Mouse (Mus musculus): ENCODE measurements around the gene Slc15a5. TPM values are rescaled to one million over a fixed set of nuclear protein-coding genes. Genes with fewer than 3 reads are reported as not detected.

Gene Slc15a5
- polyA plus RNA-seq, 1 experiment: not detected

DNA sequence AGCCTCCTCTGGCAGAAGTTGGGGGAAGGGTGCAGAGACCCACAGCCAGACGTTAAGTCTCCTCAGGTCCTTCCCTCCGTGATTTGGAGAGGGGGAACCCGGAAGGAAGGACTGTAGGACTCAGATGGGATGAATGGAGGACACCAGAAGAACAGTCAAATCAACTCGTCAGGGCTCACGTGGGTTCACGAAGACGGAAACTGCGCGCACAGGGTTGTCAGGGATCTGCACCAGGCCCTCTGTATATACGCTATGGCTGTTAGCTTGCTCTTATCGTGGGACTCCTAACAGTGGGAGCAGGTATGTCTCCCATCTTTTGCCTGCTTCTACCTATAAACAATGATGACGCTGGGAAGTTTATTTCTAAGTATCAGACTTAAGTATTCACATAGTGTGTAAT is 24.8 kb downstream of the Slc15a5 start:
- H3K4me3 ChIP-seq (ENCODE audit: insufficient read depth, low read depth, low read length): no peak overlapping the region
- no peak for TF ChIP-seq CTCF (conservative IDR thresholded peaks at IDR 0.05; ENCODE audit: insufficient read depth, insufficient read length, low read depth, low read length)
- TF ChIP-seq POLR2A (IDR thresholded peaks at IDR 0.05; ENCODE audit: low read depth, low read length): no peak
- no peak overlapping the region for H3K27ac ChIP-seq (ENCODE audit: insufficient read depth, low read depth, low read length)
- H3K4me1 ChIP-seq (ENCODE audit: control insufficient read depth, insufficient read depth, low read length): no peaks in the 10 kb centered on the region
- no peaks in the 10 kb centered on the region for H3K36me3 ChIP-seq (ENCODE audit: control insufficient read depth, insufficient read depth, low read length)
- 89% methylated on average over 12 of the region's 12 CpGs for WGBS
- no peak for DNase-seq
- H3K27me3 ChIP-seq (replicated peaks; ENCODE audit: control insufficient read depth, insufficient read depth, low read length): no peaks in the 10 kb centered on the region

DNA sequence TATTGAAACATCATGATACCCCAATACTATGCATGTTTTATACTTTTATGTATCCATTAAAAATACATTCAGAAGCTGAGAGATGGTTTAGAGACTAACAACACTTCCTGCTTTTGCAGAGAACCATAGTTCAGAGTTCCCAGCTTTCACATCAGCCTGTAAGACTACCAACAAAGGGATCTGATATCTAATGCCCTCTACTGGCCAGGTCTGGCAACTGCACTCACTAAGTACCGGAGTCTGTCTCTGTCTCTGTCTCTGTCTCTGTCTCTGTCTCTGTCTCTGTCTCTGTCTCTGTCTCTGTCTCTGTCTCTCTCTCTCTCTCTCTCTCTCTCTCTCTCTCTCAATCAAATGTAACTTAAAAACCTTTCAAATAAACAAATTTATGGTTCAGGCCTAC is 25.6 kb downstream of the Slc15a5 start:
- no peak overlapping the region for H3K4me3 ChIP-seq (ENCODE audit: insufficient read depth, low read depth, low read length)
- H3K27me3 ChIP-seq (replicated peaks; ENCODE audit: control insufficient read depth, insufficient read depth, low read length): no peaks in the 10 kb centered on the region
- 58% methylated on average over 1 of the region's 1 CpGs for WGBS
- H3K4me1 ChIP-seq (ENCODE audit: control insufficient read depth, insufficient read depth, low read length): no peaks in the 10 kb centered on the region
- H3K27ac ChIP-seq (ENCODE audit: insufficient read depth, low read depth, low read length): no peak overlapping the region
- TF ChIP-seq CTCF (conservative IDR thresholded peaks at IDR 0.05; ENCODE audit: insufficient read depth, insufficient read length, low read depth, low read length) (peak; percentile 52), POLR2A (IDR thresholded peaks at IDR 0.05; ENCODE audit: low read depth, low read length) (no peak)
- peak; percentile 52 for DNase-seq
- H3K36me3 ChIP-seq (ENCODE audit: control insufficient read depth, insufficient read depth, low read length): no peaks in the 10 kb centered on the region

DNA sequence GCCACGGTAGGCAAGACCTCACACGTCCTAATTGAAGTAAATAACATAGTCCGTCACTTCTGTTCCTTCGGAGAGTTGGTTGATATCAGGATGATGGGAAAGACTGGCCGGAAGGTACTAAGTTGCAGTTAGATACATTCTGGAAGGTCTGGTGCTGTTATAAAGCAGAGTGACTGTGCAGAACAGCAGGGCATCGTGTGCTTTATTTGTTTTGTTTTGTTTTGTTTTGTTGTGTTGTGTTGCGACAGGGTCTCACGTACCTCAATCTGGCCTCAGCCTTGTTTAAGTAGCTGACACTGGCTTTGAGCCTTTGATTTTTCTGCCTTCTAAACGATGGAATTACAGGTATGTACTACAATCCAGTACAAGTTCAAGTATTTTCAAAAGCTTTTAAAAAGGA is 26.0 kb downstream of the Slc15a5 start:
- no peak for TF ChIP-seq CTCF (conservative IDR thresholded peaks at IDR 0.05; ENCODE audit: insufficient read depth, insufficient read length, low read depth, low read length)
- TF ChIP-seq POLR2A (IDR thresholded peaks at IDR 0.05; ENCODE audit: low read depth, low read length): no peak
- no peak overlapping the region for H3K4me3 ChIP-seq (ENCODE audit: insufficient read depth, low read depth, low read length)
- DNase-seq: no peak
- no peaks in the 10 kb centered on the region for H3K36me3 ChIP-seq (ENCODE audit: control insufficient read depth, insufficient read depth, low read length)
- WGBS: 86% methylated on average over 9 of the region's 9 CpGs
- H3K4me1 ChIP-seq (ENCODE audit: control insufficient read depth, insufficient read depth, low read length): no peaks in the 10 kb centered on the region
- no peaks in the 10 kb centered on the region for H3K27me3 ChIP-seq (replicated peaks; ENCODE audit: control insufficient read depth, insufficient read depth, low read length)
- no peak overlapping the region for H3K27ac ChIP-seq (ENCODE audit: insufficient read depth, low read depth, low read length)

- DNase-seq: no peak
- WGBS: 87% methylated on average over 2 of the region's 2 CpGs
- Histone ChIP-seq H3K27ac (ENCODE audit: insufficient read depth, low read depth, low read length) (no peak overlapping the region), H3K4me1 (ENCODE audit: control insufficient read depth, insufficient read depth, low read length) (no peaks in the 10 kb centered on the region), H3K27me3 (replicated peaks; ENCODE audit: control insufficient read depth, insufficient read depth, low read length) (no peaks in the 10 kb centered on the region), H3K4me3 (ENCODE audit: insufficient read depth, low read depth, low read length) (no peak overlapping the region), H3K36me3 (ENCODE audit: control insufficient read depth, insufficient read depth, low read length) (no peaks in the 10 kb centered on the region)
- no peak for TF ChIP-seq CTCF (conservative IDR thresholded peaks at IDR 0.05; ENCODE audit: insufficient read depth, insufficient read length, low read depth, low read length)
- TF ChIP-seq POLR2A (IDR thresholded peaks at IDR 0.05; ENCODE audit: low read depth, low read length): no peak
These were observed 34.4 kb downstream of the Slc15a5 start for GRCm38 (mm10) chr6:138045364-138045763.

GRCm38 (mm10) chr6:138042891-138043290 is 36.8 kb downstream of the Slc15a5 start:
- no peaks in the 10 kb centered on the region for H3K4me1 ChIP-seq (ENCODE audit: control insufficient read depth, insufficient read depth, low read length)
- no peak overlapping the region for H3K4me3 ChIP-seq (ENCODE audit: insufficient read depth, low read depth, low read length)
- no peaks in the 10 kb centered on the region for H3K36me3 ChIP-seq (ENCODE audit: control insufficient read depth, insufficient read depth, low read length)
- no peak for DNase-seq
- no peaks in the 10 kb centered on the region for H3K27me3 ChIP-seq (replicated peaks; ENCODE audit: control insufficient read depth, insufficient read depth, low read length)
- TF ChIP-seq POLR2A (IDR thresholded peaks at IDR 0.05; ENCODE audit: low read depth, low read length) (no peak), CTCF (conservative IDR thresholded peaks at IDR 0.05; ENCODE audit: insufficient read depth, insufficient read length, low read depth, low read length) (no peak)
- H3K27ac ChIP-seq (ENCODE audit: insufficient read depth, low read depth, low read length): no peak overlapping the region
- WGBS: 97% methylated on average over 5 of the region's 5 CpGs

DNA sequence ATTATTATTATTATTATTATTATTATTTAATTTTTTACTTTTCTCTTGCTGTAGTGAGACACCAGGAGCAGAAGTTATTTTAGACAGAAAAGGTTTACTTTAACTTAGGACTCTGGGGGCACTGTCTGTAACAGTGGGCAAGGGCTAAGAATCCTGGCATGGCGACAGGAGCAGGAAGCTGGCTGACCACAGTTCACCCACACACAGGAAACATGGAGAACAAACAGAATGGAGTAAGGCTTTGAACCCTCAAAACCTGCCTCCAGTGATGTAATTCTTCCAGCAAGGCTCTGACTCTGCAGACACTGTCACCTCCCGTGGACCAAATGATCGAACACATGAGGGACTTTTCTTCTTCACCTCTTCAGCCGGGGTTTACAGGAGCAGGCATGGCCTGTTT is 37.9 kb downstream of the Slc15a5 start:
- DNase-seq: no peak
- H3K27me3 ChIP-seq (replicated peaks; ENCODE audit: control insufficient read depth, insufficient read depth, low read length): no peaks in the 10 kb centered on the region
- no peaks in the 10 kb centered on the region for H3K4me1 ChIP-seq (ENCODE audit: control insufficient read depth, insufficient read depth, low read length)
- no peak overlapping the region for H3K27ac ChIP-seq (ENCODE audit: insufficient read depth, low read depth, low read length)
- no peak for TF ChIP-seq CTCF (conservative IDR thresholded peaks at IDR 0.05; ENCODE audit: insufficient read depth, insufficient read length, low read depth, low read length)
- no peak for TF ChIP-seq POLR2A (IDR thresholded peaks at IDR 0.05; ENCODE audit: low read depth, low read length)
- no peaks in the 10 kb centered on the region for H3K36me3 ChIP-seq (ENCODE audit: control insufficient read depth, insufficient read depth, low read length)
- 74% methylated on average over 4 of the region's 4 CpGs for WGBS
- no peak overlapping the region for H3K4me3 ChIP-seq (ENCODE audit: insufficient read depth, low read depth, low read length)

DNA sequence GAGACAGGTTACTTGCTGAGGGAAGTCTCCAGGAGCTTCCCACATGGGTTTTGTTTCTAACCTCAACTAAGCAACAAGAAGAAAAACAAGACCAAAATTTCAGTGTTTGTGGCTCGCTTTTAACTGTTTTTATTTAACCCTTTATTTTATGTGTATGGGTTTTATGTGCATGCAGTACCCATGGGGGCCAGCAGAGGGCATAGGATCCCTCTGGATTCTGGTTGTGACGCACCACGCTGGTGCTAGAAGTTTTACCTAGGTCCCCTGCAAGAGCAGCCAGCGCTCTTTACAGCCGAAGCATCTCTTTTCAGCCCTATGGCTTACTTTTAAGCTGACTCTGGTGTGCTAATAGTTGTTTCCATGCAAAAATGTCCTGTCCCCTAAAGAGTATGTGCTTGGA is 42.1 kb downstream of the Slc15a5 start:
- Histone ChIP-seq H3K4me3 (ENCODE audit: insufficient read depth, low read depth, low read length) (no peak overlapping the region), H3K27me3 (replicated peaks; ENCODE audit: control insufficient read depth, insufficient read depth, low read length) (no peaks in the 10 kb centered on the region), H3K36me3 (ENCODE audit: control insufficient read depth, insufficient read depth, low read length) (no peaks in the 10 kb centered on the region), H3K27ac (ENCODE audit: insufficient read depth, low read depth, low read length) (no peak overlapping the region), H3K4me1 (ENCODE audit: control insufficient read depth, insufficient read depth, low read length) (no peaks in the 10 kb centered on the region)
- no peak for DNase-seq
- no peak for TF ChIP-seq POLR2A (IDR thresholded peaks at IDR 0.05; ENCODE audit: low read depth, low read length)
- TF ChIP-seq CTCF (conservative IDR thresholded peaks at IDR 0.05; ENCODE audit: insufficient read depth, insufficient read length, low read depth, low read length): peak; percentile 29; the same call in 1 of the 2 replicates
- 91% methylated on average over 5 of the region's 5 CpGs for WGBS

DNA sequence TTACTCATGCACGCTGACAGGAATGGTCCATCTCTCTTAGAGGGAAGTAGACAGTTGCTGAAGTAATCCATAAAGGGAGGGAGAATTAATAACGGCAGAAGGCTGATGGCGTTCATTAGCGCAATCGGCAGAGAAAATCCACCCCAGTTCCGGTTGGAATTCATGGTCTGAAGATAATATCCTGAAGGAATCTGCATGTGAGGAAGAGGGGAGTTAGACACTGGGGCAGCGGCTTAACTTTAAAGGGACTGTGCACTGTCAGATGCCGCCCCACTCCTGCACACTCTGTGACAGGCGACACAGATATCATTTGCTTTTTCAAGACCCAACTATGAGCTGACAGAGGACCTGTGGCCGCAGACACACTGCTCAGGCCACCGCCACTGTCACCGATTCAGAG is 42.8 kb downstream of the Slc15a5 start:
- Histone ChIP-seq H3K27ac (ENCODE audit: insufficient read depth, low read depth, low read length) (no peak overlapping the region), H3K4me1 (ENCODE audit: control insufficient read depth, insufficient read depth, low read length) (no peaks in the 10 kb centered on the region), H3K4me3 (ENCODE audit: insufficient read depth, low read depth, low read length) (no peak overlapping the region), H3K27me3 (replicated peaks; ENCODE audit: control insufficient read depth, insufficient read depth, low read length) (no peaks in the 10 kb centered on the region), H3K36me3 (ENCODE audit: control insufficient read depth, insufficient read depth, low read length) (no peaks in the 10 kb centered on the region)
- no peak for DNase-seq
- TF ChIP-seq CTCF (conservative IDR thresholded peaks at IDR 0.05; ENCODE audit: insufficient read depth, insufficient read length, low read depth, low read length): no peak
- no peak for TF ChIP-seq POLR2A (IDR thresholded peaks at IDR 0.05; ENCODE audit: low read depth, low read length)
- 87% methylated on average over 12 of the region's 12 CpGs for WGBS
